20 mouse cellular contexts compared by ENCODE assay signal in genomic region chr8:11225577-11226434, GRCm38 (mm10).
A peak's percentile ranks its signal among the peaks of the same experiment; 100 is the strongest.
DNase-seq lines count a peak whose midpoint lies in the region; ATAC-seq and TF ChIP-seq lines count a peak whose summit lies in the region.
"Had no signal": no experiment of that assay in that cellular context is flagged by ENCODE, and none has a peak within 500 bp of the region (broad histone marks: within the 10 kb centered on the region; RNA-seq: fewer than 3 reads in every experiment).

No protein-coding gene starts in this region.

- TF ChIP-seq POLR2A in lung, adult 2 months (IDR thresholded peaks at IDR 0.05; ENCODE audit: borderline replicate concordance, extremely low read depth, low read depth, low read length), result no peak

- WGBS in lung, adult 2 months, result 71% methylated on average over 13 of the region's 13 CpGs

- peak; percentile 75 for ATAC-seq in granulocyte monocyte progenitor cell, adult 5-6 weeks (replicated peaks; ENCODE audit: poor library complexity, severe bottlenecking)
- ATAC-seq in monocyte, adult 5-6 weeks (replicated peaks; ENCODE audit: insufficient number of reproducible peaks, low FRiP score, low TSS enrichment, poor library complexity, severe bottlenecking), result peak; percentile 36; the same call in 1 of the 2 replicates
- ATAC-seq: forebrain, embryonic 15.5 days had no signal

- no peak for TF ChIP-seq CTCF in lung, adult 2 months (IDR thresholded peaks at IDR 0.05; ENCODE audit: insufficient read depth, low read length)

- no peaks in the 10 kb centered on the region; the same call in 1 of the 2 replicates for H3K4me1 ChIP-seq in lung, adult 2 months (ENCODE audit: control insufficient read depth, insufficient read depth, low read length)
- H3K4me1 ChIP-seq: embryonic facial prominence, embryonic 12.5 days; hindbrain, embryonic 12.5 days had no signal

- H3K4me3 ChIP-seq in lung, adult 2 months (replicated peaks; ENCODE audit: extremely low read depth, low read depth, low read length), result no peak overlapping the region
- H3K4me3 ChIP-seq: embryonic facial prominence, embryonic 12.5 days; forebrain, embryonic 15.5 days; heart, embryonic 10.5 days; hindbrain, embryonic 12.5 days had no signal

- DNase-seq in lung, adult 18-20 months, result peak; percentile 27 to 48
- DNase-seq in lung, adult 2 months, result no peak
- peak; percentile 19 for DNase-seq in NIH3T3 (ENCODE audit: low read depth)
- no peak for DNase-seq in spleen, postnatal 4 days (ENCODE audit: low spot score in 2 of 2)
- no peak for DNase-seq in neural tube, embryonic 10.5 days (ENCODE audit: extremely low spot score, low spot score)
- DNase-seq: adrenal gland, adult 8-10 months; adrenal gland, postnatal 36 days; cerebellum, adult 11 months; cerebellum, adult 8-10 months; cerebellum, postnatal 14 days; gastrocnemius, postnatal 36 days; heart, adult 18-20 months; heart, postnatal 10 days; heart, postnatal 4 days had no signal

Comparison
In these comparisons a context has a peak if more than half of its experiments do, and no peak if none do; other contexts are left out.
1. DNase-seq: peak in lung, adult 18-20 months (2 of 2) and NIH3T3 (single experiment); none in lung, adult 2 months (single experiment), spleen, postnatal 4 days (0 of 2) and neural tube, embryonic 10.5 days (single experiment).